Mouse (Mus musculus) intestine, embryonic 14.5 days (tissue): Measurements from ENCODE around the gene Dpp10. TPM values are rescaled to one million over a fixed set of nuclear protein-coding genes. Genes with fewer than 3 reads are reported as not detected.

Experiments used
- ATAC-seq: fragments of 200-750 bp; cut with Nextera tagmentation; replicated peaks from 2 replicates; pipeline ENCODE4 v1.8.0; 2017; ENCODE audit warnings: low read depth, moderate number of reproducible peaks, moderate TSS enrichment, moderate library complexity; ENCODE audit not compliant: low FRiP score, low TSS enrichment
- DNase-seq: peaks from one replicate; pipeline ENCODE4 v3.0.0-alpha.2; 2018; ENCODE audit warnings: low spot score
- H3K27ac ChIP-seq: fragments of 300-500 bp; sonication (generic); 2 replicates; pipeline ENCODE4 v1.5.1; 2014; ENCODE audit warnings: low read depth, mild to moderate bottlenecking, control low read depth
- H3K27me3 ChIP-seq: fragments of 300-500 bp; sonication (generic); replicated peaks from 2 replicates; pipeline ENCODE4 v1.6.1; 2014; ENCODE audit warnings: low read length, control low read depth; ENCODE audit not compliant: control insufficient read depth, insufficient read depth
- H3K36me3 ChIP-seq: fragments of 300-500 bp; sonication (generic); 2 replicates; pipeline ENCODE4 v1.6.1; 2014; ENCODE audit warnings: low read length, control low read depth; ENCODE audit not compliant: control insufficient read depth, insufficient read depth
- H3K4me1 ChIP-seq: fragments of 300-500 bp; sonication (generic); replicated peaks from 2 replicates; pipeline ENCODE4 v1.6.1; 2014; ENCODE audit warnings: low read length, control low read depth, mixed read lengths; ENCODE audit not compliant: control insufficient read depth, insufficient read depth
- H3K4me2 ChIP-seq: fragments of 300-500 bp; sonication (generic); 2 replicates; pipeline ENCODE4 v1.6.1; 2014; ENCODE audit warnings: low read length
- H3K4me3 ChIP-seq: fragments of 300-500 bp; sonication (generic); 2 replicates; pipeline ENCODE4 v1.5.1; 2014; ENCODE audit warnings: low read depth, low read length, control low read depth, mixed read lengths
- H3K9ac ChIP-seq: fragments of 300-500 bp; sonication (generic); 2 replicates; pipeline ENCODE4 v1.6.1; 2014; ENCODE audit warnings: mild to moderate bottlenecking, low read length
- H3K9me3 ChIP-seq: fragments of 300-500 bp; sonication (generic); 2 replicates; pipeline ENCODE4 v1.6.1; 2016; ENCODE audit warnings: low read length, control low read depth; ENCODE audit not compliant: control insufficient read depth
- WGBS: fragments of 180-500 bp; shearing (Covaris S2); extraction: QIAGEN DNeasy Blood & Tissue Kit; methylation state at CpG from one replicate; pipeline ENCODE4 v1.1.7; 2014; 5-methylcytosine and 5-hydroxymethylcytosine counted together
- polyA plus RNA-seq: library from polyadenylated mRNA; unstranded; fragments of >200 nt; fragmentation: Nextera tagmentation; extraction: Ambion mirVana; gene quantifications from 2 replicates; pipeline ENCODE4 v1.2.1, GENCODE M21; 2014

Gene Dpp10
- polyA plus RNA-seq, 1 experiment from 2014 or later = 0.84 TPM

GRCm38 (mm10) chr1:124031968-124032367 is 13.4 kb downstream of the Dpp10 start:
- WGBS = 79% methylated on average over 2 of the region's 2 CpGs
- ATAC-seq = no peak
- H3K4me2 ChIP-seq = no peak overlapping the region
- no peak for DNase-seq
- H3K27me3 ChIP-seq = no peaks in the 10 kb centered on the region
- no peaks in the 10 kb centered on the region for H3K36me3 ChIP-seq
- H3K27ac ChIP-seq = no peak overlapping the region
- no peaks in the 10 kb centered on the region for H3K4me1 ChIP-seq
- H3K9ac ChIP-seq = no peak overlapping the region
- H3K9me3 ChIP-seq = no peaks in the 10 kb centered on the region
- H3K4me3 ChIP-seq = no peak overlapping the region

- ATAC-seq = no peak
- WGBS = 32% methylated on average over 6 of the region's 6 CpGs
- H3K9me3 ChIP-seq = no peaks in the 10 kb centered on the region
- no peak for DNase-seq
- no peaks in the 10 kb centered on the region for H3K4me1 ChIP-seq
- no peaks in the 10 kb centered on the region for H3K27me3 ChIP-seq
- no peaks in the 10 kb centered on the region for H3K36me3 ChIP-seq
- H3K27ac ChIP-seq = no peak overlapping the region
- H3K4me3 ChIP-seq = no peak overlapping the region
- H3K4me2 ChIP-seq = no peak overlapping the region
- no peak overlapping the region for H3K9ac ChIP-seq
Observed at GRCm38 (mm10) chr1:124002797-124003196, 42.6 kb downstream of the Dpp10 start.

DNA sequence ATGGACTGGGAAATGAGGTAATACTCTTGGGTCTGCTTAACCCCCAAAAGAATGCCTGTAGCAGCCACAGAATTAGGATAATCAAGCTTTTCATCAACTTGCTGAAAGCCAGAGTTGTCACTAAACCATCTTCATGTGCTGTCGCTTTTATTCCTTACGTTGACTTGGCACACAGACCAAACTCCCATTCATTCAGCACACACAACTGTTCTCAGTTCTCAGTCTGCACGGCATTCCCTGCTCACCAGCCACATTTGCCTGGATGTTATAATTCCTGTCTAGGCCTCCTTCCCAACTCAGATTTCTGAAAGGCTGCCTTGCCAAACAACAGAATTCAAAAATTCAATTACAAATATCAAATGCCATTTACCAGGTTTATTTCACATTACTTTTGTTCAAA is 49.6 kb downstream of the Dpp10 start:
- Histone ChIP-seq H3K4me3 (no peak overlapping the region), H3K27me3 (no peaks in the 10 kb centered on the region), H3K9me3 (no peaks in the 10 kb centered on the region), H3K36me3 (no peaks in the 10 kb centered on the region), H3K4me2 (no peak overlapping the region), H3K4me1 (no peaks in the 10 kb centered on the region), H3K27ac (no peak overlapping the region), H3K9ac (no peak overlapping the region)
- DNase-seq = no peak
- 85% methylated on average over 3 of the region's 3 CpGs for WGBS
- ATAC-seq = no peak

GRCm38 (mm10) chr1:123985324-123986024 is 59.9 kb downstream of the Dpp10 start:
- 64% methylated on average over 2 of the region's 2 CpGs for WGBS
- no peak overlapping the region for H3K9ac ChIP-seq

DNA sequence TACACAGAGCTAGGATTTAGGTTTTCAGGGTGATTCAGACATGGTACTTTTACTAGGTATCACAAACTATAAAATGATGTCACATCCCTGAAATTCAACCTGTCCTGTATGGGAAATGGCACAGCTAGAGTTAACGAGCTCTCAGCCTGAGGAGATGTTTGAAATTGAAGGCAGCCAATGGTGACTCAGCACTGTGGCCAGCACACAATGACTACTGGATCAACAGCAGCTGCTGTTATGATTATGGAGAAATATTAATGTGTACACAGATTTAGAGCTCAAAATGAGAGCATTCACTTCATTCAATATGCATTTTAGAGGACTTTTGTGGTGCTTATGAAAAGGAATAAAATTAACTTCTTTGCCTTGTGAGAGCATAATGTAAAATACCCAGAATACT is 66.8 kb downstream of the Dpp10 start:
- Histone ChIP-seq H3K27ac (no peak overlapping the region), H3K9me3 (no peaks in the 10 kb centered on the region), H3K9ac (no peak overlapping the region), H3K4me1 (no peaks in the 10 kb centered on the region), H3K4me2 (no peak overlapping the region), H3K4me3 (no peak overlapping the region), H3K36me3 (no peaks in the 10 kb centered on the region), H3K27me3 (no peaks in the 10 kb centered on the region)
- DNase-seq (no peak), ATAC-seq (no peak)
- 62% methylated on average over 1 of the region's 1 CpGs for WGBS

More at GRCm38 (mm10) chr1:123985324-123986024, 59.9 kb downstream of the Dpp10 start:
- Histone ChIP-seq H3K9me3 (no peaks in the 10 kb centered on the region), H3K27me3 (no peaks in the 10 kb centered on the region), H3K36me3 (no peaks in the 10 kb centered on the region), H3K4me1 (no peaks in the 10 kb centered on the region), H3K27ac (no peak overlapping the region), H3K4me2 (no peak overlapping the region), H3K4me3 (no peak overlapping the region)
- no peak for DNase-seq
- no peak for ATAC-seq

DNA sequence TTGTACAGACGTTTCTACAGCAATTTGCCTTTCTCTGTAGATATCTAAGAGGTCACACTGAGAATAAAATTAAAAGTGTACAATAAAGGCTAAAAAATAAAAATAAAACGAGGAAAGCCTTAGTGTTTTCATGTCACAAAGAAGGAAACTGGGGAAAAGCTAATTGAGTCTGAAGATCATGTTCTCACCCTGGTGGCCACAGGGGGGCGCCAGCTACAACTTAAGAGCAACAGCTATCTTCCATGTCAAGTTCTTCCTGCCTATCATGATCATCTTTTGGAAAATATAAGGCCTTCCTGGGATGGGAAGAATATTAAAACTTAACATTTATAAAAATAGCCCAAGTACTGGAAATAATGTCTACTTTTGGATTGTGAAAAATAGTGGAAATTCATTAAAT is 70.7 kb downstream of the Dpp10 start:
- no peaks in the 10 kb centered on the region for H3K4me1 ChIP-seq
- no peak overlapping the region for H3K9ac ChIP-seq
- H3K36me3 ChIP-seq = no peaks in the 10 kb centered on the region
- no peaks in the 10 kb centered on the region for H3K27me3 ChIP-seq
- H3K4me3 ChIP-seq = no peak overlapping the region
- H3K9me3 ChIP-seq = no peaks in the 10 kb centered on the region
- ATAC-seq (no peak), DNase-seq (no peak)
- H3K27ac ChIP-seq = no peak overlapping the region
- WGBS = 28% methylated on average over 3 of the region's 3 CpGs
- H3K4me2 ChIP-seq = no peak overlapping the region

DNA sequence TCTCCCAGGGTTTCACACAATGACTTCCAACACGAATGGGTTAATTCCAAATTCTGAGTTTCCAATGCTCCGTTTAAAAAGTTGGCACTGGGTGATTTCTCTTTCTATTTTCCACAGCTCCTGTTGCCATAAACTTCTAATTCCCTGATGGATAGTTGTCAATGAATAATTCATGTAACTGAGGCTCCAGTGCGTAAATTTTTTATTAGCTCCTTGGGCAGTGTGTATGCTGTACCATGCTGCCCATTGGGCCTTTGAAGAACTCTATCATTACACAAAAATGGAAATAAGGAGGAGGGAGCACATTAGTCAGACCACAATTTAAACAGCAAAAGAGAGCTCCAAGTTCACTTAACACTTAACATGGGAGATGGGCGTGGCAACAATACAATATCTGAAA is 99.2 kb downstream of the Dpp10 start:
- H3K4me3 ChIP-seq = no peak overlapping the region
- whole genome bisulfite sequencing = 71% methylated on average over 4 of the region's 4 CpGs
- DNase-seq (no peak), ATAC-seq (no peak)
- no peaks in the 10 kb centered on the region for H3K9me3 ChIP-seq
- H3K27ac ChIP-seq = no peak overlapping the region
- no peak overlapping the region for H3K4me2 ChIP-seq
- H3K36me3 ChIP-seq = no peaks in the 10 kb centered on the region
- no peaks in the 10 kb centered on the region for H3K27me3 ChIP-seq
- H3K4me1 ChIP-seq = no peaks in the 10 kb centered on the region
- no peak overlapping the region for H3K9ac ChIP-seq

DNA sequence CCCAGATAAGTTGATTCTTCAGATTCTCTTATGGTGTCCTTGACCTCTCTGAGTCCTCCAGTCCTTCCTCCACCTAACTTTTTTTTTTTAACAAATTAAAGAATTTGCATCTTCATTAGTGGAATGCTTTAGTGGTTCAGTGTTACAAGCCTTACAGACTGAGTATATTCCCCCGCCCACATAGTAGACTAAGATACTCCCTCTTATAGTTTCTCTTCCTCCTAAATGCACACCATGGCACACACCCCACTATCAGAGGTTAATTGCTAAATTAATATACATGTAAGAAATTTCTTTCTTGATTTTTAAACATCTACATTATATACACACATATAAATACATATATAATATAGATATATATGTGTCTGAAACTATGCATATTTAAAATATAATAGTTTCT is 104.5 kb downstream of the Dpp10 start:
- H3K4me1 ChIP-seq = no peaks in the 10 kb centered on the region
- no peak for DNase-seq
- H3K36me3 ChIP-seq = no peaks in the 10 kb centered on the region
- no peak overlapping the region for H3K9ac ChIP-seq
- no peak overlapping the region for H3K4me3 ChIP-seq
- H3K9me3 ChIP-seq = no peaks in the 10 kb centered on the region
- ATAC-seq = no peak
- WGBS = 82% methylated on average over 1 of the region's 1 CpGs
- H3K27me3 ChIP-seq = no peaks in the 10 kb centered on the region
- no peak overlapping the region for H3K4me2 ChIP-seq
- H3K27ac ChIP-seq = no peak overlapping the region
